Mouse (Mus musculus): ENCODE data around the gene Syne1. TPM values are rescaled to one million over a fixed set of nuclear protein-coding genes. Genes with fewer than 3 reads are reported as not detected.

Gene Syne1
- polyA plus RNA-seq, 1 experiment from 2014 or later: 19.6 TPM

- 58% methylated on average over 12 of the region's 12 CpGs for WGBS
- H3K36me3 ChIP-seq (ENCODE audit: control insufficient read depth, insufficient read depth, low read length): no peaks in the 10 kb centered on the region
- H3K27ac ChIP-seq (ENCODE audit: low read length): no peak overlapping the region
- H3K27me3 ChIP-seq (ENCODE audit: control insufficient read depth, insufficient read depth, low read depth, low read length): no peaks in the 10 kb centered on the region
- ATAC-seq: no peak
- H3K9ac ChIP-seq (ENCODE audit: low read depth, low read length): no peak overlapping the region
- no peaks in the 10 kb centered on the region for H3K4me1 ChIP-seq (ENCODE audit: control insufficient read depth, insufficient read depth, low read length)
- no peaks in the 10 kb centered on the region for H3K9me3 ChIP-seq (replicated peaks; ENCODE audit: control insufficient read depth, low read length, poor library complexity, severe bottlenecking)
- no peak overlapping the region for H3K4me2 ChIP-seq (ENCODE audit: low read length)
- H3K4me3 ChIP-seq (ENCODE audit: low read depth, low read length): no peak overlapping the region
Measured at GRCm38 (mm10) chr10:5367465-5368011, 183.7 kb downstream of the Syne1 start.

- H3K9ac ChIP-seq (ENCODE audit: low read depth, low read length): no peak overlapping the region
- H3K27ac ChIP-seq (ENCODE audit: low read length): no peak overlapping the region
- no peaks in the 10 kb centered on the region for H3K9me3 ChIP-seq (replicated peaks; ENCODE audit: control insufficient read depth, low read length, poor library complexity, severe bottlenecking)
- no peaks in the 10 kb centered on the region for H3K36me3 ChIP-seq (ENCODE audit: control insufficient read depth, insufficient read depth, low read length)
- H3K4me1 ChIP-seq (ENCODE audit: control insufficient read depth, insufficient read depth, low read length): no peaks in the 10 kb centered on the region
- H3K4me2 ChIP-seq (ENCODE audit: low read length): no peak overlapping the region
- H3K4me3 ChIP-seq (ENCODE audit: low read depth, low read length): no peak overlapping the region
- no peak for ATAC-seq
- H3K27me3 ChIP-seq (ENCODE audit: control insufficient read depth, insufficient read depth, low read depth, low read length): no peaks in the 10 kb centered on the region
- WGBS: 51% methylated on average over 7 of the region's 7 CpGs
Measured at GRCm38 (mm10) chr10:5360560-5360959, 190.7 kb downstream of the Syne1 start.

- H3K36me3 ChIP-seq (ENCODE audit: control insufficient read depth, insufficient read depth, low read length): no peaks in the 10 kb centered on the region
- no peak overlapping the region for H3K9ac ChIP-seq (ENCODE audit: low read depth, low read length)
- no peak overlapping the region for H3K4me3 ChIP-seq (ENCODE audit: low read depth, low read length)
- no peaks in the 10 kb centered on the region for H3K27me3 ChIP-seq (ENCODE audit: control insufficient read depth, insufficient read depth, low read depth, low read length)
- no peak overlapping the region for H3K4me2 ChIP-seq (ENCODE audit: low read length)
- no peaks in the 10 kb centered on the region for H3K9me3 ChIP-seq (replicated peaks; ENCODE audit: control insufficient read depth, low read length, poor library complexity, severe bottlenecking)
- ATAC-seq: no peak
- WGBS: 83% methylated on average over 5 of the region's 5 CpGs
- no peak overlapping the region for H3K27ac ChIP-seq (ENCODE audit: low read length)
- H3K4me1 ChIP-seq (ENCODE audit: control insufficient read depth, insufficient read depth, low read length): no peaks in the 10 kb centered on the region
Measured at GRCm38 (mm10) chr10:5356614-5357013, 194.7 kb downstream of the Syne1 start.

- ATAC-seq: no peak
- no peaks in the 10 kb centered on the region for H3K9me3 ChIP-seq (replicated peaks; ENCODE audit: control insufficient read depth, low read length, poor library complexity, severe bottlenecking)
- no peak overlapping the region for H3K4me3 ChIP-seq (ENCODE audit: low read depth, low read length)
- no peak overlapping the region for H3K27ac ChIP-seq (ENCODE audit: low read length)
- no peak overlapping the region for H3K4me2 ChIP-seq (ENCODE audit: low read length)
- 96% methylated on average over 1 of the region's 1 CpGs for WGBS
- no peaks in the 10 kb centered on the region for H3K4me1 ChIP-seq (ENCODE audit: control insufficient read depth, insufficient read depth, low read length)
- H3K27me3 ChIP-seq (ENCODE audit: control insufficient read depth, insufficient read depth, low read depth, low read length): no peaks in the 10 kb centered on the region
- H3K9ac ChIP-seq (ENCODE audit: low read depth, low read length): no peak overlapping the region
- 0 out of 2 replicates have a peak, but pooled peaks cover 4% of the 10 kb centered on the region for H3K36me3 ChIP-seq (ENCODE audit: control insufficient read depth, insufficient read depth, low read length)
Measured at GRCm38 (mm10) chr10:5353390-5353789, 197.9 kb downstream of the Syne1 start.

GRCm38 (mm10) chr10:5346911-5347310 lies 204.4 kb downstream of the Syne1 start:
- H3K36me3 ChIP-seq (ENCODE audit: control insufficient read depth, insufficient read depth, low read length): 0 out of 2 replicates have a peak, but pooled peaks cover 4% of the 10 kb centered on the region
- no peak for ATAC-seq
- no peaks in the 10 kb centered on the region for H3K9me3 ChIP-seq (replicated peaks; ENCODE audit: control insufficient read depth, low read length, poor library complexity, severe bottlenecking)
- no peak overlapping the region for H3K27ac ChIP-seq (ENCODE audit: low read length)
- H3K27me3 ChIP-seq (ENCODE audit: control insufficient read depth, insufficient read depth, low read depth, low read length): no peaks in the 10 kb centered on the region
- H3K4me3 ChIP-seq (ENCODE audit: low read depth, low read length): no peak overlapping the region
- H3K4me1 ChIP-seq (ENCODE audit: control insufficient read depth, insufficient read depth, low read length): no peaks in the 10 kb centered on the region
- no peak overlapping the region for H3K9ac ChIP-seq (ENCODE audit: low read depth, low read length)
- no peak overlapping the region for H3K4me2 ChIP-seq (ENCODE audit: low read length)
- WGBS: 52% methylated on average over 1 of the region's 1 CpGs

- Histone ChIP-seq H3K36me3 (ENCODE audit: control insufficient read depth, insufficient read depth, low read length) (peaks cover 2% of the 10 kb centered on the region; the same call in 1 of the 2 replicates), H3K4me2 (ENCODE audit: low read length) (no peak overlapping the region), H3K27me3 (ENCODE audit: control insufficient read depth, insufficient read depth, low read depth, low read length) (no peaks in the 10 kb centered on the region), H3K27ac (ENCODE audit: low read length) (no peak overlapping the region), H3K9me3 (replicated peaks; ENCODE audit: control insufficient read depth, low read length, poor library complexity, severe bottlenecking) (no peaks in the 10 kb centered on the region), H3K4me3 (ENCODE audit: low read depth, low read length) (no peak overlapping the region), H3K9ac (ENCODE audit: low read depth, low read length) (no peak overlapping the region), H3K4me1 (ENCODE audit: control insufficient read depth, insufficient read depth, low read length) (no peaks in the 10 kb centered on the region)
- WGBS: 69% methylated on average over 4 of the region's 4 CpGs
- no peak for ATAC-seq
Measured at GRCm38 (mm10) chr10:5343211-5343610, 208.1 kb downstream of the Syne1 start.

GRCm38 (mm10) chr10:5336394-5336793 lies 214.9 kb downstream of the Syne1 start:
- Histone ChIP-seq H3K4me3 (ENCODE audit: low read depth, low read length) (no peak overlapping the region), H3K36me3 (ENCODE audit: control insufficient read depth, insufficient read depth, low read length) (peaks cover 2% of the 10 kb centered on the region; the same call in 1 of the 2 replicates), H3K27me3 (ENCODE audit: control insufficient read depth, insufficient read depth, low read depth, low read length) (no peaks in the 10 kb centered on the region), H3K27ac (ENCODE audit: low read length) (no peak overlapping the region), H3K9ac (ENCODE audit: low read depth, low read length) (no peak overlapping the region), H3K9me3 (replicated peaks; ENCODE audit: control insufficient read depth, low read length, poor library complexity, severe bottlenecking) (no peaks in the 10 kb centered on the region), H3K4me2 (ENCODE audit: low read length) (no peak overlapping the region), H3K4me1 (ENCODE audit: control insufficient read depth, insufficient read depth, low read length) (no peaks in the 10 kb centered on the region)
- no peak for ATAC-seq

- no peak for ATAC-seq
- WGBS: 94% methylated on average over 5 of the region's 5 CpGs
Measured at GRCm38 (mm10) chr10:5332801-5333200, 218.5 kb downstream of the Syne1 start.

GRCm38 (mm10) chr10:5326716-5327115 lies 224.6 kb downstream of the Syne1 start:
- Histone ChIP-seq H3K36me3 (ENCODE audit: control insufficient read depth, insufficient read depth, low read length) (no peaks in the 10 kb centered on the region), H3K4me3 (ENCODE audit: low read depth, low read length) (no peak overlapping the region), H3K27me3 (ENCODE audit: control insufficient read depth, insufficient read depth, low read depth, low read length) (no peaks in the 10 kb centered on the region), H3K4me1 (ENCODE audit: control insufficient read depth, insufficient read depth, low read length) (no peaks in the 10 kb centered on the region), H3K9me3 (replicated peaks; ENCODE audit: control insufficient read depth, low read length, poor library complexity, severe bottlenecking) (no peaks in the 10 kb centered on the region), H3K4me2 (ENCODE audit: low read length) (no peak overlapping the region), H3K27ac (ENCODE audit: low read length) (no peak overlapping the region), H3K9ac (ENCODE audit: low read depth, low read length) (no peak overlapping the region)
- no peak for ATAC-seq
- WGBS: 81% methylated on average over 9 of the region's 9 CpGs

More at GRCm38 (mm10) chr10:5332801-5333200, 218.5 kb downstream of the Syne1 start:
- Histone ChIP-seq H3K27me3 (ENCODE audit: control insufficient read depth, insufficient read depth, low read depth, low read length) (no peaks in the 10 kb centered on the region), H3K4me1 (ENCODE audit: control insufficient read depth, insufficient read depth, low read length) (no peaks in the 10 kb centered on the region), H3K9me3 (replicated peaks; ENCODE audit: control insufficient read depth, low read length, poor library complexity, severe bottlenecking) (no peaks in the 10 kb centered on the region), H3K4me3 (ENCODE audit: low read depth, low read length) (no peak overlapping the region), H3K4me2 (ENCODE audit: low read length) (no peak overlapping the region), H3K27ac (ENCODE audit: low read length) (no peak overlapping the region), H3K36me3 (ENCODE audit: control insufficient read depth, insufficient read depth, low read length) (no peaks in the 10 kb centered on the region), H3K9ac (ENCODE audit: low read depth, low read length) (no peak overlapping the region)
